Mouse (Mus musculus): ENCODE results near the gene 6330409D20Rik. TPM values are rescaled to one million over a fixed set of nuclear protein-coding genes. Genes with fewer than 3 reads are reported as not detected.
A peak's percentile ranks its signal among the peaks of the same experiment; 100 is the strongest.

6330409D20Rik gene
- polyA plus RNA-seq, 1 experiment from 2014 or later = 0.51 TPM

DNA sequence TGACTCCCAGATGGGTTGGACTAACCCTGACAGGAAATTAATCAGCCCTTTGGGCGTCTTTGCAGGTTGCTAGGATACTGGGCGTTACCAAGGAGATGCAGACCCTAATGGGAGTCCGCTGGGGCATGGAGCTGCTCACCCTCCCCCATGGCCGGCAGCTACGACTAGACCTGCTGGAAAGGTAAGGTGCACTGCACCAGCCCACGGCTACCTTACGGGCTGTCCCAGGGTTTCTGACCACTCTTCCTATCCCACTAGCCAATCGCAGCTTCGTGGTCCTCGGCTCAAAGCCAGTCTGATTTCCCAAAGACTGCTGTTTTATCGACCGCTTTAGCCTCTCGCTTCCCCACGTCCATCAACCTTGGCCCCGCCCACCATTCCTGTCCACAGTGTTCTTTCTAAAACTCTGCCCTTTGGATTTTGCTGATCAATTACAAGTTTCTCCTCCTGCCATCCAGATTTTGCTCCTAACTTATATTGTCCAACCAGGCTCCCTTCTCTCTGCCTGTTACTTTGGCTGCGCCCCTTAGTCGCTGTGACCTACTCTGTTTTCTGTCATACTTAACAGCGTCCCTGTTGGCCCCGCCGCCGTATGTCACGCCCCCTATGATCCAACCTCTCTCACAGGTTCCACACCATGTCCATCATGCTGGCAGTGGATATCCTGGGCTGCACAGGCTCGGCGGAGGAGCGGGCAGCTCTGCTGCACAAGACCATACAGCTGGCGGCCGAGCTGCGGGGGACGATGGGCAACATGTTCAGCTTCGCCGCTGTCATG lies 10.3 kb upstream of the 6330409D20Rik start:
- ATAC-seq (ENCODE audit: low FRiP score, low read depth) = peak; percentile 83
- Histone ChIP-seq H3K4me1 (peaks cover 17% of the 10 kb centered on the region), H3K4me2 (replicated peaks) (peak overlapping the region; percentile 66), H3K4me3 (peak overlapping the region; percentile 42), H3K9me3 (no peaks in the 10 kb centered on the region), H3K27ac (peak overlapping the region; percentile 10; the same call in 1 of the 2 replicates), H3K36me3 (peaks cover 45% of the 10 kb centered on the region), H3K9ac (peak overlapping the region; percentile 61), H3K27me3 (0 out of 2 replicates have a peak, but pooled peaks cover 2% of the 10 kb centered on the region)
- 7% methylated on average over 29 of the region's 31 CpGs for WGBS

- Histone ChIP-seq H3K4me2 (replicated peaks) (no peak overlapping the region), H3K9me3 (no peaks in the 10 kb centered on the region), H3K27ac (no peak overlapping the region), H3K36me3 (peaks cover 54% of the 10 kb centered on the region), H3K4me1 (peaks cover 17% of the 10 kb centered on the region), H3K4me3 (no peak overlapping the region), H3K9ac (no peak overlapping the region), H3K27me3 (0 out of 2 replicates have a peak, but pooled peaks cover 2% of the 10 kb centered on the region)
- 72% methylated on average over 7 of the region's 7 CpGs for WGBS
- ATAC-seq (ENCODE audit: low FRiP score, low read depth) = no peak
Observed at GRCm38 (mm10) chr2:32750199-32750598, 9.4 kb upstream of the 6330409D20Rik start.

GRCm38 (mm10) chr2:32749082-32749481 lies 8.3 kb upstream of the 6330409D20Rik start:
- H3K9ac ChIP-seq = no peak overlapping the region
- H3K27me3 ChIP-seq = 0 out of 2 replicates have a peak, but pooled peaks cover 3% of the 10 kb centered on the region
- H3K4me3 ChIP-seq = no peak overlapping the region
- no peak for ATAC-seq (ENCODE audit: low FRiP score, low read depth)
- peaks cover 17% of the 10 kb centered on the region for H3K4me1 ChIP-seq
- H3K9me3 ChIP-seq = no peaks in the 10 kb centered on the region
- H3K36me3 ChIP-seq = peaks cover 47% of the 10 kb centered on the region
- 89% methylated on average over 16 of the region's 16 CpGs for WGBS
- H3K4me2 ChIP-seq (replicated peaks) = no peak overlapping the region
- no peak overlapping the region for H3K27ac ChIP-seq

GRCm38 (mm10) chr2:32744272-32744982 lies 3.6 kb upstream of the 6330409D20Rik start:
- no peak for ATAC-seq (ENCODE audit: low FRiP score, low read depth)
- Histone ChIP-seq H3K36me3 (peaks cover 33% of the 10 kb centered on the region), H3K4me2 (replicated peaks) (no peak overlapping the region), H3K9me3 (no peaks in the 10 kb centered on the region), H3K4me1 (peaks cover 20% of the 10 kb centered on the region), H3K9ac (no peak overlapping the region), H3K27me3 (peaks cover 47% of the 10 kb centered on the region), H3K27ac (no peak overlapping the region), H3K4me3 (no peak overlapping the region)
- 76% methylated on average over 15 of the region's 15 CpGs for WGBS

- peaks cover 20% of the 10 kb centered on the region for H3K4me1 ChIP-seq
- peaks cover 50% of the 10 kb centered on the region for H3K27me3 ChIP-seq
- no peak overlapping the region for H3K9ac ChIP-seq
- WGBS = 1% methylated on average over 18 of the region's 18 CpGs
- peak overlapping the region; percentile 57 for H3K4me3 ChIP-seq
- H3K9me3 ChIP-seq = no peaks in the 10 kb centered on the region
- peak; percentile 70; the same call in 1 of the 2 replicates for ATAC-seq (ENCODE audit: low FRiP score, low read depth)
- H3K4me2 ChIP-seq (replicated peaks) = peak overlapping the region; percentile 97
- H3K36me3 ChIP-seq = peaks cover 21% of the 10 kb centered on the region
- no peak overlapping the region for H3K27ac ChIP-seq
Observed at GRCm38 (mm10) chr2:32742173-32742531, 1.3 kb upstream of the 6330409D20Rik start.

GRCm38 (mm10) chr2:32741273-32742172 lies 707 bp upstream of the 6330409D20Rik start:
- Histone ChIP-seq H3K4me1 (peaks cover 20% of the 10 kb centered on the region), H3K9ac (peak overlapping the region; percentile 63), H3K4me2 (replicated peaks) (peak overlapping the region; percentile 97), H3K27me3 (peaks cover 50% of the 10 kb centered on the region), H3K36me3 (peaks cover 15% of the 10 kb centered on the region), H3K9me3 (no peaks in the 10 kb centered on the region), H3K27ac (no peak overlapping the region), H3K4me3 (peak overlapping the region; percentile 57)
- WGBS = 3% methylated on average over 45 of the region's 58 CpGs
- peak; percentile 54 for ATAC-seq (ENCODE audit: low FRiP score, low read depth)

- H3K36me3 ChIP-seq = no peaks in the 10 kb centered on the region
- H3K27ac ChIP-seq = no peak overlapping the region
- peaks cover 50% of the 10 kb centered on the region for H3K27me3 ChIP-seq
- no peaks in the 10 kb centered on the region for H3K9me3 ChIP-seq
- no peak for ATAC-seq (ENCODE audit: low FRiP score, low read depth)
- H3K4me2 ChIP-seq (replicated peaks) = no peak overlapping the region
- 74% methylated on average over 4 of the region's 4 CpGs for whole genome bisulfite sequencing
- peaks cover 25% of the 10 kb centered on the region for H3K4me1 ChIP-seq
- H3K9ac ChIP-seq = no peak overlapping the region
- H3K4me3 ChIP-seq = no peak overlapping the region
Observed at GRCm38 (mm10) chr2:32739311-32739710, 1.5 kb downstream of the 6330409D20Rik start.

- Histone ChIP-seq H3K27me3 (peaks cover 28% of the 10 kb centered on the region), H3K4me2 (replicated peaks) (no peak overlapping the region), H3K4me1 (peaks cover 36% of the 10 kb centered on the region), H3K9me3 (no peaks in the 10 kb centered on the region), H3K36me3 (no peaks in the 10 kb centered on the region), H3K9ac (0 out of 2 replicates have a peak overlapping the region, but pooled peaks have one; percentile 43), H3K4me3 (no peak overlapping the region), H3K27ac (no peak overlapping the region)
- no peak for ATAC-seq (ENCODE audit: low FRiP score, low read depth)
- 62% methylated on average over 6 of the region's 6 CpGs for WGBS
Observed at GRCm38 (mm10) chr2:32737008-32737407, 3.8 kb downstream of the 6330409D20Rik start.

- Histone ChIP-seq H3K4me2 (replicated peaks) (no peak overlapping the region), H3K9ac (no peak overlapping the region), H3K4me1 (peaks cover 36% of the 10 kb centered on the region), H3K27me3 (peaks cover 22% of the 10 kb centered on the region), H3K9me3 (no peaks in the 10 kb centered on the region), H3K36me3 (no peaks in the 10 kb centered on the region), H3K27ac (no peak overlapping the region), H3K4me3 (no peak overlapping the region)
- ATAC-seq (ENCODE audit: low FRiP score, low read depth) = no peak
- 41% methylated on average over 3 of the region's 3 CpGs for WGBS
Observed at GRCm38 (mm10) chr2:32736306-32736829, 4.4 kb downstream of the 6330409D20Rik start.

GRCm38 (mm10) chr2:32734933-32735332 lies 5.9 kb downstream of the 6330409D20Rik start:
- H3K27me3 ChIP-seq = peaks cover 7% of the 10 kb centered on the region
- H3K9ac ChIP-seq = no peak overlapping the region
- peaks cover 42% of the 10 kb centered on the region for H3K4me1 ChIP-seq
- no peak overlapping the region for H3K4me3 ChIP-seq
- 48% methylated on average over 4 of the region's 4 CpGs for whole genome bisulfite sequencing
- H3K9me3 ChIP-seq = no peaks in the 10 kb centered on the region
- no peak overlapping the region for H3K4me2 ChIP-seq (replicated peaks)
- H3K27ac ChIP-seq = peak overlapping the region; percentile 35; the same call in 1 of the 2 replicates
- ATAC-seq (ENCODE audit: low FRiP score, low read depth) = no peak
- H3K36me3 ChIP-seq = no peaks in the 10 kb centered on the region

- Histone ChIP-seq H3K9me3 (no peaks in the 10 kb centered on the region), H3K36me3 (no peaks in the 10 kb centered on the region), H3K4me3 (no peak overlapping the region), H3K27ac (peak overlapping the region; percentile 35; the same call in 1 of the 2 replicates), H3K4me1 (peaks cover 46% of the 10 kb centered on the region), H3K4me2 (replicated peaks) (no peak overlapping the region), H3K9ac (no peak overlapping the region), H3K27me3 (peaks cover 3% of the 10 kb centered on the region)
- 37% methylated on average over 4 of the region's 4 CpGs for WGBS
- ATAC-seq (ENCODE audit: low FRiP score, low read depth) = no peak
Observed at GRCm38 (mm10) chr2:32734480-32734879, 6.3 kb downstream of the 6330409D20Rik start.

Measured in limb, embryonic 13.5 days (tissue).